Mouse (Mus musculus) c-Kit-positive CD71-positive TER-119-negative erythroid progenitor cells, embryonic 14.5 days (primary cell): Measurements from ENCODE around the gene Ptgir.

Experiments used
- DNase-seq: peaks from one replicate; pipeline ENCODE4 v3.0.0-alpha.2; 2013; ENCODE audit warnings: low read depth

Ptgir gene

GRCm38 (mm10) chr7:16891641-16892351 is 14.5 kb upstream of the Ptgir start, which contains the start of gene Gng8:
Gng8 (plus strand) TSS chr7:16891786.
- peak; percentile 80 for DNase-seq

GRCm38 (mm10) chr7:16892352-16892730 is 13.9 kb upstream of the Ptgir start:
- DNase-seq, result no peak

- DNase-seq, result no peak
These were observed 12.7 kb upstream of the Ptgir start for GRCm38 (mm10) chr7:16893612-16894011.

- no peak for DNase-seq
These were observed 12.0 kb upstream of the Ptgir start for GRCm38 (mm10) chr7:16894279-16894678.

- peak; percentile 35 for DNase-seq
These were observed 11.3 kb upstream of the Ptgir start for GRCm38 (mm10) chr7:16895000-16895399.

GRCm38 (mm10) chr7:16895511-16895910 is 10.8 kb upstream of the Ptgir start:
- DNase-seq, result no peak

- no peak for DNase-seq
These were observed 5.8 kb upstream of the Ptgir start for GRCm38 (mm10) chr7:16900526-16900925.

- DNase-seq, result no peak
These were observed 2.8 kb upstream of the Ptgir start for GRCm38 (mm10) chr7:16903439-16903955.

- DNase-seq, result no peak
These were observed 2.1 kb upstream of the Ptgir start for GRCm38 (mm10) chr7:16904120-16904675.

- no peak for DNase-seq
These were observed 734 bp upstream of the Ptgir start for GRCm38 (mm10) chr7:16905491-16906021.

- DNase-seq, result no peak
These were observed 734 bp downstream of the Ptgir start for GRCm38 (mm10) chr7:16906889-16907559.

- no peak for DNase-seq
These were observed 1.6 kb downstream of the Ptgir start for GRCm38 (mm10) chr7:16907842-16908241.

- no peak for DNase-seq
These were observed 2.1 kb downstream of the Ptgir start for GRCm38 (mm10) chr7:16908367-16908766.

GRCm38 (mm10) chr7:16908859-16909258 is 2.6 kb downstream of the Ptgir start:
- no peak for DNase-seq

- no peak for DNase-seq
These were observed 3.6 kb downstream of the Ptgir start for GRCm38 (mm10) chr7:16909909-16910308.

- no peak for DNase-seq
These were observed 5.6 kb downstream of the Ptgir start for GRCm38 (mm10) chr7:16911904-16912303.

GRCm38 (mm10) chr7:16912360-16912759 is 6.1 kb downstream of the Ptgir start:
- DNase-seq, result no peak

GRCm38 (mm10) chr7:16913806-16914452 is 7.6 kb downstream of the Ptgir start:
- peak; percentile 58 for DNase-seq

GRCm38 (mm10) chr7:16914453-16915343 is 8.4 kb downstream of the Ptgir start:
- no peak for DNase-seq

GRCm38 (mm10) chr7:16915461-16916340 is 9.4 kb downstream of the Ptgir start:
- no peak for DNase-seq
